Mouse (Mus musculus) thymus, adult 2 months (tissue): ENCODE measurements around the gene Nop9. TPM values are rescaled to one million over a fixed set of nuclear protein-coding genes. Genes with fewer than 3 reads are reported as not detected.

Source experiments
- DNase-seq: peaks from one replicate; pipeline ENCODE4 v3.0.0; 2021
- H3K27ac ChIP-seq: fragments of 200-500 bp; 2 replicates; pipeline ENCODE4 v1.5.1; 2012; ENCODE audit warnings: low read length, control low read depth; ENCODE audit not compliant: control insufficient read depth, insufficient read depth
- H3K27me3 ChIP-seq: fragments of 200-500 bp; 2 replicates; pipeline ENCODE4 v1.6.1; 2012; ENCODE audit warnings: mild to moderate bottlenecking, low read length, moderate library complexity, mixed read lengths; ENCODE audit not compliant: control insufficient read depth, insufficient read depth
- H3K36me3 ChIP-seq: fragments of 200-500 bp; 2 replicates; pipeline ENCODE4 v1.6.1; 2012; ENCODE audit warnings: mild to moderate bottlenecking, low read length, moderate library complexity; ENCODE audit not compliant: control insufficient read depth, insufficient read depth
- H3K4me1 ChIP-seq: fragments of 200-500 bp; replicated peaks from 2 replicates; pipeline ENCODE4 v1.6.1; 2012; ENCODE audit warnings: low read length; ENCODE audit not compliant: control insufficient read depth, insufficient read depth
- H3K4me3 ChIP-seq: fragments of 200-500 bp; 2 replicates; pipeline ENCODE4 v1.5.1; 2012; ENCODE audit warnings: mild to moderate bottlenecking, low read length, control low read depth, moderate library complexity; ENCODE audit not compliant: control insufficient read depth, insufficient read depth
- CTCF ChIP-seq: fragments of 200-500 bp; IDR thresholded peaks from 2 replicates; pipeline ENCODE4 v1.5.1; 2012; ENCODE audit warnings: mild to moderate bottlenecking, control low read depth, low read length, moderate library complexity, borderline replicate concordance; ENCODE audit not compliant: control insufficient read depth, poor library complexity, insufficient read depth; ENCODE audit errors: extremely low read depth
- POLR2A ChIP-seq: fragments of 200-500 bp; IDR thresholded peaks from 2 replicates; pipeline ENCODE4 v1.6.1; 2012; ENCODE audit warnings: mild to moderate bottlenecking, low read length, control low read depth, moderate library complexity; ENCODE audit not compliant: control insufficient read depth, poor library complexity, insufficient read depth; ENCODE audit errors: extremely low read depth
- WGBS: fragments of 180-500 bp; shearing (Covaris S2); methylation state at CpG from one replicate; pipeline ENCODE4 v1.1.7; 2018; 5-methylcytosine and 5-hydroxymethylcytosine counted together
- polyA plus RNA-seq: library from polyadenylated mRNA; depleted of rRNA; stranded (reverse); fragments of >200 nt; gene quantifications from 2 replicates; pipeline ENCODE4 v1.2.3, GENCODE M21; 2012

Nop9 gene
- polyA plus RNA-seq, 1 experiment, result 41.5 TPM

DNA sequence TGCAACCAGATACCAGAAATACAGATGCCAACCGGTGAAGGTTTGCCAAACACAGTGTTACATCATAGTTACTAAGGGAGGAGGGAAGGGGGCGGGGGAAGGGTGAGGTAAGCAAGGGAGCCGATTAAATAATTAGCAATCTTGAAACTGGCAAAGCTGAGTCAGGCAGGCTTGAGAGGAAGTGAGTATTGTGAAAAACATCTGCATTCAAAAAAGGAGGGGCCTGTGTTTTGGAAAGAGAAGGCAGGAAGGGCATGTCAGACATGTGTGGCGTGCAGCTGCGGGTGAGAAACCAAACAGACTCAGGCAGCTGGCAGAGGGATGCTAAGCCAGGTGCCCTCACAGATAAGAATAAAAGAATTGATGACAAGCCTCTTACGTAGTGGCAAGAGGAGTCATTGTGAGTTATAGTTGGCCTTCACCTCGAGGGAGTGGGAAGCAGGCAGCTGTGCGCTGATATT, 21.1 kb upstream of the Nop9 start:
- WGBS, result 5% methylated on average over 8 of the region's 8 CpGs
- Histone ChIP-seq H3K4me3 (no peak overlapping the region), H3K4me1 (peaks cover 22% of the 10 kb centered on the region), H3K36me3 (no peaks in the 10 kb centered on the region), H3K27me3 (no peaks in the 10 kb centered on the region), H3K27ac (peak overlapping the region; percentile 92)
- peak; percentile 81 for DNase-seq
- TF ChIP-seq POLR2A (peak; percentile 23; the same call in 1 of the 2 replicates), CTCF (no peak)

DNA sequence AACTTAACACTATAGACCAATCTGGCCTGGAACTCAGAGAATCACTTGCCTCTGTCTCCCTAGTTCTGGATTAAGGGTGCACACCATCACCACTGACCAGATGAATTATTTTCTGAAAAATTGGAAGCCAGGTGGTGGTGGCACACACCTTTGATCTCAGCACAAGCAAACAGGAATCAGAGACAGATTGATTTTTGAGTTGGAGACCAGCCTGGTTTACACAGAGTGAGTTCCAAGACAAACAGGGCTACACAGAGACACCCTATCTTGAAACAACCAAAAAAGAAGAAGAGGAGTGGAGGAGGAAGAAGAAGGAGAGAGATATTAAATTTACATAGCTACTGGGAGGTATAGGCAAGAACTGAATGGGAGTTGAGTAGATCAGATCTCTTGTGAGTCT, 19.2 kb upstream of the Nop9 start:
- DNase-seq, result no peak
- H3K4me3 ChIP-seq, result no peak overlapping the region
- peaks cover 22% of the 10 kb centered on the region for H3K4me1 ChIP-seq
- no peak for TF ChIP-seq CTCF
- no peak for TF ChIP-seq POLR2A
- H3K27me3 ChIP-seq, result no peaks in the 10 kb centered on the region
- no peaks in the 10 kb centered on the region for H3K36me3 ChIP-seq
- H3K27ac ChIP-seq, result no peak overlapping the region

- peaks cover 15% of the 10 kb centered on the region for H3K4me1 ChIP-seq
- H3K4me3 ChIP-seq, result no peak overlapping the region
- DNase-seq, result no peak
- no peak for TF ChIP-seq CTCF
- TF ChIP-seq POLR2A, result no peak
- 56% methylated on average over 8 of the region's 8 CpGs for WGBS
- no peaks in the 10 kb centered on the region for H3K36me3 ChIP-seq
- H3K27me3 ChIP-seq, result no peaks in the 10 kb centered on the region
- H3K27ac ChIP-seq, result no peak overlapping the region
These were observed 17.4 kb upstream of the Nop9 start for GRCm38 (mm10) chr14:55727889-55728685.

GRCm38 (mm10) chr14:55730116-55730515, 15.4 kb upstream of the Nop9 start:
- WGBS, result 95% methylated on average over 7 of the region's 7 CpGs

DNA sequence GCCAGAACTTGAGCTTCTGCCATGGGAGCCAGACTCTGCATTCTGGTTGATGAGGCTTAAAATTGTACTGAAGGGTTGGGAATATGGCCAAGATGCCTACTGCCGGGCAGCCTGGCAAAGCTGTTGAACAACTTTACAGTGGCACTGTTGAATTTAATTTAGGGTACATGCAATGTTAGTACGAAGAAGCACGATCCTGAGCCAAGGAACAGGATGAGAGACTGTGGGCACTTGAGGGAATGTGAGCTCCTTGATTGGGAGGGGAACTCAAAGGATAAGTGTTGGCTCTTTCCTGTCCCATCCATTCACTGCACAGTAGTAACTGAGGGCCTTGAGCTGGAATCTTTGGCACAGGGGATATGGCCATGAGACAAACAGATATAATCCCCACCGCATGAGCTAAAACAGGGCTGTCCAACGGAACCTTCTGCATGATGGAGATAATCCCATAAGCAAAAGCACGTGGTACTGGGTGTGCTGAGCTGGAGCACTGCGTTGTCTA, 14.9 kb upstream of the Nop9 start:
- Histone ChIP-seq H3K4me1 (no peaks in the 10 kb centered on the region), H3K4me3 (no peak overlapping the region), H3K36me3 (no peaks in the 10 kb centered on the region), H3K27me3 (no peaks in the 10 kb centered on the region), H3K27ac (no peak overlapping the region)
- TF ChIP-seq CTCF (no peak), POLR2A (no peak)
- DNase-seq, result no peak
- WGBS, result 90% methylated on average over 7 of the region's 7 CpGs

More at GRCm38 (mm10) chr14:55730116-55730515, 15.4 kb upstream of the Nop9 start:
- Histone ChIP-seq H3K4me1 (peaks cover 4% of the 10 kb centered on the region), H3K36me3 (no peaks in the 10 kb centered on the region), H3K27ac (no peak overlapping the region), H3K27me3 (no peaks in the 10 kb centered on the region), H3K4me3 (no peak overlapping the region)
- DNase-seq, result no peak
- TF ChIP-seq POLR2A (no peak), CTCF (no peak)

GRCm38 (mm10) chr14:55733889-55734288, 11.6 kb upstream of the Nop9 start:
- TF ChIP-seq POLR2A, result no peak
- no peak for TF ChIP-seq CTCF
- no peaks in the 10 kb centered on the region for H3K27me3 ChIP-seq
- 88% methylated on average over 10 of the region's 10 CpGs for WGBS
- H3K4me3 ChIP-seq, result no peak overlapping the region
- no peaks in the 10 kb centered on the region for H3K4me1 ChIP-seq
- no peaks in the 10 kb centered on the region for H3K36me3 ChIP-seq
- no peak for DNase-seq
- no peak overlapping the region; the same call in 1 of the 2 replicates for H3K27ac ChIP-seq

- DNase-seq, result no peak
- TF ChIP-seq POLR2A, result no peak
- TF ChIP-seq CTCF, result no peak
- H3K4me1 ChIP-seq, result no peaks in the 10 kb centered on the region
- H3K27me3 ChIP-seq, result no peaks in the 10 kb centered on the region
- no peak overlapping the region for H3K27ac ChIP-seq
- H3K36me3 ChIP-seq, result peaks cover 2% of the 10 kb centered on the region; the same call in 1 of the 2 replicates
- WGBS, result 91% methylated on average over 7 of the region's 7 CpGs
- H3K4me3 ChIP-seq, result no peak overlapping the region
These were observed 10.6 kb upstream of the Nop9 start for GRCm38 (mm10) chr14:55734869-55735268.
